Mouse (Mus musculus) midbrain, embryonic 14.5 days (tissue): Measurements from ENCODE around the gene Cand2. TPM values are rescaled to one million over a fixed set of nuclear protein-coding genes. Genes with fewer than 3 reads are reported as not detected.

ENCODE experiments used
- ATAC-seq: fragments of 200-750 bp; cut with Nextera tagmentation; 2 replicates; pipeline ENCODE4 v1.8.0; 2017; ENCODE audit warnings: moderate number of reproducible peaks, moderate library complexity; ENCODE audit not compliant: low FRiP score, low TSS enrichment
- DNase-seq: peaks from one replicate; pipeline ENCODE4 v3.0.0-alpha.2; 2015
- H3K27ac ChIP-seq: fragments of 300-500 bp; sonication (generic); replicated peaks from 2 replicates; pipeline ENCODE4 v1.5.1; 2014; ENCODE audit warnings: mild to moderate bottlenecking, low read depth, low read length, moderate library complexity
- H3K27me3 ChIP-seq: fragments of 300-500 bp; sonication (generic); 2 replicates; pipeline ENCODE4 v1.6.1; 2014; ENCODE audit warnings: low read length, control low read depth, mixed read lengths; ENCODE audit not compliant: control insufficient read depth, insufficient read depth
- H3K36me3 ChIP-seq: fragments of 300-500 bp; sonication (generic); 2 replicates; pipeline ENCODE4 v1.6.1; 2014; ENCODE audit warnings: low read length, control low read depth; ENCODE audit not compliant: control insufficient read depth, insufficient read depth
- H3K4me1 ChIP-seq: fragments of 300-500 bp; sonication (generic); 2 replicates; pipeline ENCODE4 v1.6.1; 2014; ENCODE audit warnings: mild to moderate bottlenecking, antibody characterized with exemption, low read length, control low read depth; ENCODE audit not compliant: control insufficient read depth, insufficient read depth
- H3K4me2 ChIP-seq: fragments of 300-500 bp; sonication (generic); 2 replicates; pipeline ENCODE4 v1.6.1; 2014; ENCODE audit warnings: mild to moderate bottlenecking, low read length, moderate library complexity
- H3K4me3 ChIP-seq: fragments of 300-500 bp; sonication (generic); replicated peaks from 2 replicates; pipeline ENCODE4 v1.5.1; 2014; ENCODE audit warnings: low read depth, low read length
- H3K9ac ChIP-seq: fragments of 300-500 bp; sonication (generic); replicated peaks from 2 replicates; pipeline ENCODE4 v1.6.1; 2014; ENCODE audit warnings: mild to moderate bottlenecking, low read length, moderate library complexity
- H3K9me3 ChIP-seq: fragments of 300-500 bp; sonication (generic); 2 replicates; pipeline ENCODE4 v1.6.1; 2016; ENCODE audit warnings: low read length, control low read depth, mixed read lengths; ENCODE audit not compliant: control insufficient read depth
- WGBS: fragments of 180-500 bp; shearing (Covaris S2); extraction: QIAGEN DNeasy Blood & Tissue Kit; methylation state at CpG from one replicate; pipeline ENCODE4 v1.1.7; 2014; 5-methylcytosine and 5-hydroxymethylcytosine counted together
- polyA plus RNA-seq: library from polyadenylated mRNA; unstranded; fragments of >200 nt; fragmentation: Nextera tagmentation; extraction: Ambion mirVana; gene quantifications from 2 replicates; pipeline ENCODE4 v1.2.1, GENCODE M21; 2014

Cand2 gene
- polyA plus RNA-seq, 1 experiment from 2014 or later = 12.6 TPM

- H3K4me1 ChIP-seq = 0 out of 2 replicates have a peak, but pooled peaks cover 3% of the 10 kb centered on the region
These were observed 4.2 kb upstream of the Cand2 start for GRCm38 (mm10) chr6:115770059-115770670.

GRCm38 (mm10) chr6:115770852-115771251 lies 3.5 kb upstream of the Cand2 start:
- no peak for ATAC-seq
- Histone ChIP-seq H3K4me2 (no peak overlapping the region), H3K4me1 (peaks cover 9% of the 10 kb centered on the region), H3K36me3 (no peaks in the 10 kb centered on the region), H3K27ac (no peak overlapping the region), H3K9ac (no peak overlapping the region), H3K9me3 (no peaks in the 10 kb centered on the region), H3K4me3 (no peak overlapping the region), H3K27me3 (no peaks in the 10 kb centered on the region)
- 79% methylated on average over 4 of the region's 4 CpGs for WGBS
- no peak for DNase-seq

More at GRCm38 (mm10) chr6:115770059-115770670, 4.2 kb upstream of the Cand2 start:
- no peak for ATAC-seq
- no peaks in the 10 kb centered on the region for H3K9me3 ChIP-seq
- H3K27ac ChIP-seq = no peak overlapping the region
- DNase-seq = no peak
- H3K36me3 ChIP-seq = no peaks in the 10 kb centered on the region
- H3K4me2 ChIP-seq = no peak overlapping the region
- 88% methylated on average over 20 of the region's 20 CpGs for WGBS
- H3K9ac ChIP-seq = no peak overlapping the region
- H3K27me3 ChIP-seq = no peaks in the 10 kb centered on the region
- H3K4me3 ChIP-seq = no peak overlapping the region

GRCm38 (mm10) chr6:115772201-115772600 lies 2.1 kb upstream of the Cand2 start:
- WGBS = 84% methylated on average over 6 of the region's 6 CpGs
- H3K36me3 ChIP-seq = no peaks in the 10 kb centered on the region
- H3K9ac ChIP-seq = no peak overlapping the region
- H3K27ac ChIP-seq = no peak overlapping the region
- H3K9me3 ChIP-seq = no peaks in the 10 kb centered on the region
- no peak for ATAC-seq
- no peak overlapping the region for H3K4me3 ChIP-seq
- peaks cover 18% of the 10 kb centered on the region for H3K4me1 ChIP-seq
- DNase-seq = no peak
- H3K4me2 ChIP-seq = no peak overlapping the region
- no peaks in the 10 kb centered on the region for H3K27me3 ChIP-seq

GRCm38 (mm10) chr6:115772604-115773003 lies 1.7 kb upstream of the Cand2 start:
- no peaks in the 10 kb centered on the region for H3K36me3 ChIP-seq
- no peak overlapping the region for H3K9ac ChIP-seq
- WGBS = 88% methylated on average over 1 of the region's 1 CpGs
- H3K9me3 ChIP-seq = no peaks in the 10 kb centered on the region
- no peak overlapping the region for H3K27ac ChIP-seq
- H3K4me3 ChIP-seq = no peak overlapping the region
- peaks cover 18% of the 10 kb centered on the region for H3K4me1 ChIP-seq
- ATAC-seq (no peak), DNase-seq (peak; percentile 24)
- H3K4me2 ChIP-seq = no peak overlapping the region
- H3K27me3 ChIP-seq = no peaks in the 10 kb centered on the region

GRCm38 (mm10) chr6:115773966-115774413 lies 348 bp upstream of the Cand2 start:
- Histone ChIP-seq H3K4me1 (peaks cover 18% of the 10 kb centered on the region), H3K36me3 (no peaks in the 10 kb centered on the region), H3K4me2 (peak overlapping the region; percentile 81), H3K9me3 (no peaks in the 10 kb centered on the region), H3K9ac (no peak overlapping the region; the same call in 1 of the 2 replicates), H3K27ac (0 out of 2 replicates have a peak overlapping the region, but pooled peaks have one; percentile 20), H3K27me3 (no peaks in the 10 kb centered on the region), H3K4me3 (peak overlapping the region; percentile 60)
- WGBS = 2% methylated on average over 14 of the region's 14 CpGs
- peak; percentile 77; the same call in 1 of the 2 replicates for ATAC-seq
- DNase-seq = peak; percentile 74

GRCm38 (mm10) chr6:115775838-115776237 lies 1.5 kb downstream of the Cand2 start:
- Histone ChIP-seq H3K9me3 (no peaks in the 10 kb centered on the region), H3K4me1 (peaks cover 18% of the 10 kb centered on the region), H3K27me3 (no peaks in the 10 kb centered on the region), H3K36me3 (peaks cover 9% of the 10 kb centered on the region), H3K27ac (no peak overlapping the region), H3K4me3 (peak overlapping the region; percentile 60), H3K9ac (peak overlapping the region; percentile 70; the same call in 1 of the 2 replicates), H3K4me2 (peak overlapping the region; percentile 81)
- 53% methylated on average over 3 of the region's 3 CpGs for WGBS
- ATAC-seq (no peak), DNase-seq (no peak)

GRCm38 (mm10) chr6:115776363-115776762 lies 2.0 kb downstream of the Cand2 start:
- 75% methylated on average over 9 of the region's 9 CpGs for WGBS
- Histone ChIP-seq H3K36me3 (peaks cover 15% of the 10 kb centered on the region), H3K9me3 (no peaks in the 10 kb centered on the region), H3K27ac (no peak overlapping the region), H3K4me1 (peaks cover 18% of the 10 kb centered on the region), H3K4me2 (peak overlapping the region; percentile 81), H3K9ac (no peak overlapping the region; the same call in 1 of the 2 replicates), H3K27me3 (no peaks in the 10 kb centered on the region), H3K4me3 (peak overlapping the region; percentile 60; the same call in 1 of the 2 replicates)
- no peak for ATAC-seq
- no peak for DNase-seq

GRCm38 (mm10) chr6:115782781-115783180 lies 8.4 kb downstream of the Cand2 start:
- Histone ChIP-seq H3K4me3 (no peak overlapping the region), H3K9me3 (no peaks in the 10 kb centered on the region), H3K36me3 (peaks cover 78% of the 10 kb centered on the region), H3K9ac (no peak overlapping the region), H3K27ac (no peak overlapping the region), H3K27me3 (no peaks in the 10 kb centered on the region), H3K4me2 (no peak overlapping the region), H3K4me1 (no peaks in the 10 kb centered on the region)
- DNase-seq = no peak
- 93% methylated on average over 3 of the region's 3 CpGs for WGBS
- ATAC-seq = no peak

GRCm38 (mm10) chr6:115791016-115791415 lies 16.7 kb downstream of the Cand2 start:
- Histone ChIP-seq H3K4me1 (no peaks in the 10 kb centered on the region), H3K27ac (no peak overlapping the region), H3K9me3 (no peaks in the 10 kb centered on the region), H3K4me3 (no peak overlapping the region), H3K9ac (no peak overlapping the region), H3K36me3 (peaks cover 94% of the 10 kb centered on the region), H3K27me3 (no peaks in the 10 kb centered on the region), H3K4me2 (no peak overlapping the region)
- no peak for DNase-seq
- WGBS = 85% methylated on average over 10 of the region's 10 CpGs
- ATAC-seq = no peak
